Mouse (Mus musculus): ENCODE measurements around the gene Neurl1b. TPM values are rescaled to one million over a fixed set of nuclear protein-coding genes. Genes with fewer than 3 reads are reported as not detected.

Neurl1b gene
- total RNA-seq, 2 experiments from 2014 or later: 68.8 to 75.0 TPM

GRCm38 (mm10) chr17:26466741-26467150 is 52.1 kb downstream of the Neurl1b start:
- H3K4me3 ChIP-seq: no peak overlapping the region
- DNase-seq (ENCODE audit: low spot score in 2 of 2): peak; percentile 51 to 80
- peak; percentile 81 for TF ChIP-seq CTCF (conservative IDR thresholded peaks at IDR 0.05)
- H3K27ac ChIP-seq: peak overlapping the region; percentile 29; the same call in 1 of the 2 replicates

GRCm38 (mm10) chr17:26467619-26468018 is 53.0 kb downstream of the Neurl1b start:
- Histone ChIP-seq H3K27ac (no peak overlapping the region), H3K4me3 (no peak overlapping the region)
- no peak for TF ChIP-seq CTCF (conservative IDR thresholded peaks at IDR 0.05)
- DNase-seq (ENCODE audit: low spot score in 2 of 2): no peak

GRCm38 (mm10) chr17:26468102-26468894 is 53.7 kb downstream of the Neurl1b start:
- H3K27ac ChIP-seq: no peak overlapping the region
- H3K4me3 ChIP-seq: no peak overlapping the region
- TF ChIP-seq CTCF (conservative IDR thresholded peaks at IDR 0.05): no peak
- no peak for DNase-seq (ENCODE audit: low spot score in 2 of 2)

- Histone ChIP-seq H3K27ac (no peak overlapping the region), H3K4me3 (no peak overlapping the region)
- DNase-seq (ENCODE audit: low spot score in 2 of 2): no peak
- TF ChIP-seq CTCF (conservative IDR thresholded peaks at IDR 0.05): no peak
These were observed 62.2 kb downstream of the Neurl1b start for GRCm38 (mm10) chr17:26476871-26477270.

GRCm38 (mm10) chr17:26478672-26479071 is 64.0 kb downstream of the Neurl1b start:
- Histone ChIP-seq H3K4me3 (no peak overlapping the region), H3K27ac (no peak overlapping the region)
- no peak for TF ChIP-seq CTCF (conservative IDR thresholded peaks at IDR 0.05)
- no peak for DNase-seq (ENCODE audit: low spot score in 2 of 2)

- TF ChIP-seq CTCF (conservative IDR thresholded peaks at IDR 0.05): no peak
These were observed 65.0 kb downstream of the Neurl1b start for GRCm38 (mm10) chr17:26479619-26480018.

GRCm38 (mm10) chr17:26480956-26481355 is 66.3 kb downstream of the Neurl1b start:
- no peak for DNase-seq (ENCODE audit: low spot score in 2 of 2)
- no peak for TF ChIP-seq CTCF (conservative IDR thresholded peaks at IDR 0.05)
- Histone ChIP-seq H3K4me3 (no peak overlapping the region), H3K27ac (no peak overlapping the region)

More at GRCm38 (mm10) chr17:26479619-26480018, 65.0 kb downstream of the Neurl1b start:
- no peak overlapping the region for H3K27ac ChIP-seq
- H3K4me3 ChIP-seq: no peak overlapping the region
- DNase-seq (ENCODE audit: low spot score in 2 of 2): no peak

GRCm38 (mm10) chr17:26484626-26485421 is 70.2 kb downstream of the Neurl1b start:
- Histone ChIP-seq H3K4me3 (no peak overlapping the region), H3K27ac (no peak overlapping the region)
- no peak for DNase-seq (ENCODE audit: low spot score in 2 of 2)
- no peak for TF ChIP-seq CTCF (conservative IDR thresholded peaks at IDR 0.05)

GRCm38 (mm10) chr17:26487266-26487665 is 72.6 kb downstream of the Neurl1b start:
- no peak for DNase-seq (ENCODE audit: low spot score in 2 of 2)

GRCm38 (mm10) chr17:26487917-26488316 is 73.3 kb downstream of the Neurl1b start:
- no peak overlapping the region for H3K27ac ChIP-seq
- no peak for TF ChIP-seq CTCF (conservative IDR thresholded peaks at IDR 0.05)
- DNase-seq (ENCODE audit: low spot score in 2 of 2): no peak
- H3K4me3 ChIP-seq: no peak overlapping the region

More at GRCm38 (mm10) chr17:26487266-26487665, 72.6 kb downstream of the Neurl1b start:
- no peak overlapping the region for H3K27ac ChIP-seq
- TF ChIP-seq CTCF (conservative IDR thresholded peaks at IDR 0.05): no peak
- H3K4me3 ChIP-seq: no peak overlapping the region

GRCm38 (mm10) chr17:26488711-26489403 is 74.2 kb downstream of the Neurl1b start:
- DNase-seq (ENCODE audit: low spot score in 2 of 2): no peak
- no peak overlapping the region for H3K4me3 ChIP-seq

GRCm38 (mm10) chr17:26490072-26490471 is 75.4 kb downstream of the Neurl1b start:
- H3K27ac ChIP-seq: no peak overlapping the region
- no peak for DNase-seq (ENCODE audit: low spot score in 2 of 2)
- no peak overlapping the region for H3K4me3 ChIP-seq
- no peak for TF ChIP-seq CTCF (conservative IDR thresholded peaks at IDR 0.05)

More at GRCm38 (mm10) chr17:26488711-26489403, 74.2 kb downstream of the Neurl1b start:
- no peak for TF ChIP-seq CTCF (conservative IDR thresholded peaks at IDR 0.05)
- no peak overlapping the region for H3K27ac ChIP-seq

- TF ChIP-seq CTCF (conservative IDR thresholded peaks at IDR 0.05): no peak
- DNase-seq (ENCODE audit: low spot score in 2 of 2): no peak
- Histone ChIP-seq H3K4me3 (no peak overlapping the region), H3K27ac (no peak overlapping the region)
These were observed 76.3 kb downstream of the Neurl1b start for GRCm38 (mm10) chr17:26490910-26491309.

Measured in layer of hippocampus, adult 2 months (tissue).